Mouse (Mus musculus) embryo, embryonic 11.5 days (tissue): ENCODE data around the gene Zdhhc21.

Experiments
- DNase-seq: peaks from one replicate; pipeline ENCODE4 v3.0.0-alpha.2; 2012; ENCODE audit warnings: low read depth, low spot score

Gene Zdhhc21

GRCm38 (mm10) chr4:82859131-82860125 is at the start of gene Zdhhc21:
Gene Zdhhc21 (minus strand): TSS chr4:82859958.
- peak; percentile 32 for DNase-seq

DNA sequence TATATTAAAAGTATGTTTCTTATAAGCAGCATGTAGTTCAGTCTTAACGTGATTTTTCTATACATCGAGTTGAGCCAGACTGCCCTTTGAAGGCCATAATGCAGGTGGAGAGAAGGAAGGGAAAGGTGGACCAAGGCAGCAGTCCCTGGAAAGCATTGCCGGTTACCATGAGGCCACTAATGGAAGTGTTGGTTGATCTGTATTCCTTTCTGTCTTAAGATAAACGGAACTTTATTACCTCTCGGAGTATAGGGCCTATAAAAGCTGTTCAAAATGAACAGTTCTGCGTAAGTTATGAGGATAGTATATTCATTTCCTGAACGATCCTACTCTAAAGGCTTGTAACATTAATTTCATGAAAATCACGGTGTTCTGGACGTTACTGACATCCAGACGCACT is 35.5 kb upstream of the Zdhhc21 start:
- no peak for DNase-seq

GRCm38 (mm10) chr4:82892247-82892646 is 32.5 kb upstream of the Zdhhc21 start:
- DNase-seq = no peak

DNA sequence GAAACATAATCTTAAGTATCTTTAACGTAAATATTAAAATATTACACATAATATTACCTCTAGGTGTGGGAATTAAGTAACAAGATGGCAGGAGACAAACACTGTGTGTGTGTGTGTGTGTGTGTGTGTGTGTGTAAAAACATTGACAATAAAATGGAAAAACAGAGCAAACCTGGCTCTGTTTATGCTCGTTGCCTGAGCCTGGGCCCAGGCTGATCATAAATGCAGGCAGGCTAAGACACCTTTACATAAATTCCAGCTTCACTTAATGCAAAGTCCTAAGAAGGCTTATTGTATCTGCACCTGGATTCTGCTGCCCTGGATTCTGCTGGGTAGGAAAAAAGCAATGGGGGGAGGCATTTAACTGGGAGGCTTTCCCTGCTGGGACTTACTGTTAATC is 31.8 kb upstream of the Zdhhc21 start:
- no peak for DNase-seq

GRCm38 (mm10) chr4:82891049-82891448 is 31.3 kb upstream of the Zdhhc21 start:
- DNase-seq = peak; percentile 50

DNA sequence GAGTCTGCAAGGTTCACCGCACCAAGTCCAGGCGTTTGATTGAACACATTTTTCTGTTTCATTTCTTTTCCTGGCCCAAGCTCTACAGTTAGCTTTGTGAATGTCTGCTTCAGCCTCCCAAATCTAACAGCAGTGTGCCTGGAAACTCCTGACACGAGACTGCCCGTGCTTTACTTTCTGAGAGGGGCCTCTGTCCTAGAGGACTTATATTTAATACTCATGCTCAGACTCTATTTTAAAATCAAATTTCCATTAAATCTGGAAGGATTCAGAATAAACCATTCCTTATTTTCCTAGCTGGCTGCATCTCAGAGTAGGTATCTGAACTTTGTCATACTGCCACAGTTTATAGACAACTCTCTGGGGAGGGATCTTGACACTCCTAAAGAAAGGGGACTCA is 30.8 kb upstream of the Zdhhc21 start:
- DNase-seq = no peak

GRCm38 (mm10) chr4:82886148-82886547 is 26.4 kb upstream of the Zdhhc21 start:
- no peak for DNase-seq

GRCm38 (mm10) chr4:82885535-82885913 is 25.8 kb upstream of the Zdhhc21 start:
- no peak for DNase-seq

DNA sequence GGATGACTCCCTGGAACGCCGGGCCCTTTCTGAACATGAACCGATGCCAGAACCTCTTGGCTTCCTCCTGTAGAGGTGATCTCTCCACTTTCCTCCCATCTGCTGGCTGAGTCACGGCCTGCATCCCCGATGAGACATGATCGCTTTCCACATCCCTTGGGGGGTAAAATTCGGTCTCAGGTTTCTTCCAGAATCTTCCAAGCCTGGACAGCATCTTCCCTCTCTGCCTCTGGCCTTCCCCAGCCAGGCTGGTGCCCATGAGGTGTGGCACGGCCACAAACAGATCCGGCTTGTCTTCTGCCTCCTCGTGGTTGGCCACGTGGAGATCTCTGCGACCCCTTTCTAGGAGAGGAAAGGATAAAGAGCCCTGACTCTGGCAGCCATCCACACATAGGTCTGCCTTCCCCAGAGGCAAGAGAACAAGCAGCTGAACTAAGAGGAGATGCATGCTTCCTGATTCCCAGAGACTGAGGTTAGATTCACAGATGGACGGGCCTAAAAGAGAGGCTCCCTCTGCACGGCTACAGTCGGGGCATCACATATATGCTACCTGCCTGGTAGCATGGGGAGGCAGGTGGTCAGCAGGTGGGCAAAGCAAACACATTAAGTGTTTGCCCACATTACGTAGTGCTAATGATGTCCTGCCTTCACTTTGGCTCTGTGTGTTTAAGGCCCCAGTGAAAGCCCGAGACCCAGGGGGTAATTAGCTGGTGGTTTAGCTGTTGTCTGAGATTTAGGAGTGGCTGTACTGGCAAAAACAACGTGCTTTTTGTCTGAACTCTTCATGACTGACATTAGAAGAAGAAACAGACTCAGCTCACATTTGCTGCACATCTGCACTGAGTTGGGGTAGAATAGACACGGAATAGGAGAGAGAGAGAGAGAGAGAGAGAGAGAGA is 25.1 kb upstream of the Zdhhc21 start, which contains the start of gene Cer1:
Cer1 (minus strand) TSS at position 513 of the 899 bp plus-strand sequence.
- DNase-seq = no peak

- DNase-seq = no peak
These were observed 22.7 kb upstream of the Zdhhc21 start for GRCm38 (mm10) chr4:82882500-82882899.

GRCm38 (mm10) chr4:82881366-82881765 is 21.6 kb upstream of the Zdhhc21 start:
- no peak for DNase-seq

GRCm38 (mm10) chr4:82880243-82880642 is 20.5 kb upstream of the Zdhhc21 start:
- DNase-seq = no peak

DNA sequence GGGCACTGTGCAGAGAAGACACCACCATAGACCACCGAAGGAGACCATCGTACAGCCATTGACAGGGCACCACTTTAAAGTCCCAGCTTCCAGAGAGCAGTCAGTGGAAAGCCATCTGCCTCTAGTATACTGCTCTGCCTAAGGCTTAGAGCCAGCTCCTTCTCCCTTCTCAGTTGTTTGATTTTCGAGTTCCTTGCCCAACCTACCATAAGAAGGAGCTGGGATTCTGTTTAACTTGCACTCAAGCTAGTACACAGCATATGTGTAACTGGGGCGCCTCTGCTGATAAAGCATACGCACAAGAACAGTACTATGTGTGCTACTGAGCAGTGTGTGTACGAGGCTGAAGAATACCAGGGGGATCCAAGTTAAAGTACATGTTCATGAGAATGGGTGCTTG is 19.4 kb upstream of the Zdhhc21 start:
- no peak for DNase-seq

DNA sequence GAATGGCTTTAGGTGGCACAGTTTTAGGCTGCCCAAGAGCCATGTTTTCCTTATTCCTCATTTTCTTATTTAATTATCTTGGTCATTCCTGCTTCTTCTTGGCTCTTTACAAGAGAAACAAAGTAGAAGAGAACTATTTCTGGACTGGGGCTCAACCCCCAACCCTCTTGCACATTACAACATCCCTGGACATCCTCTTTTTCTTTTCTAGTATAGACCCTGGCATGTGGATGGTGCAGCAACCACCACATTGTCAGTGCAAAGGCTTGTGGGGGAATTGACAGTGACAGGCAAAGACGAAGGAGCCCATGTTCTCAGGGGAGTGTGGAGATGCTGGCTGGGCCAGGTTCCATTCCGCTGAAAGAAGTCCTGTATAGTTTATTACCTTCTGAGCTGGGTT is 16.9 kb upstream of the Zdhhc21 start:
- no peak for DNase-seq

GRCm38 (mm10) chr4:82875532-82875931 is 15.8 kb upstream of the Zdhhc21 start:
- no peak for DNase-seq

GRCm38 (mm10) chr4:82874791-82875190 is 15.0 kb upstream of the Zdhhc21 start:
- DNase-seq = no peak

DNA sequence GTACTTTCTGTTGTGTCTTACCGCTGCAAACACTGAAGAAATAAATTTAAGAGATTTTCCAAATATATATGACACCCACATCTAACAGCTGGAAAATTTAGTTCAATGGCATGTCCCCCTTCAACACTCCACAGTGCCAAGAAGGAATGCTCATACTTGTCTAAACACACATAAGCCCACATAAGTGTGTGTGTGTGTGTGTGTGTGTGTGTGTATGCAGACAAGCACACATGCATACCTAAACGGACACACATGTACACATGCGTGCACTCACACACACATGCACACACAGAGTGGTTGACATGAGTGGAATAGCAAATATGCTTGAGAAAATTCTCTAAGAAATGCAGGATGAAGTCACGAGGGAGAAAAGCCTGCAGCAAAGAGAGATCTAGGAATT is 12.8 kb upstream of the Zdhhc21 start:
- DNase-seq = no peak

DNA sequence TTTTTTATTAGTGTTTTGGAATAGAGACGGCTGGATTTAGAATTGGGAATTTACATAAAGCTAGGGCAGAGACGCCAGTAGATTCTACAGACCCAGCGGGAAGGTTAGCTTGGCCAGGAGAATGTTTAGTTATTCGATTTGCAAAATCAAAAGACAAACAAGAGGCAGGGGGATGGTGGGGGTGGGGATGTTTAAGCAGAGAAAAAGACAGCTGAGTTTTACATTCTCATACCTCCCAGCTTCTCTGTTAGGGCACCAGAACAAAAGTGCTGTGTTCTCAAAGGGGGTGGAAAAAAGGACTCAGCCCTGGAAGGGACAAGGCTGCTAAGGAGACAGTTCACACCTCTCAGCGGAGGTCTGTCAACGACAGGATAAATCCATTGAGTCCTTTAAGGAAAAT is 12.4 kb upstream of the Zdhhc21 start:
- no peak for DNase-seq

DNA sequence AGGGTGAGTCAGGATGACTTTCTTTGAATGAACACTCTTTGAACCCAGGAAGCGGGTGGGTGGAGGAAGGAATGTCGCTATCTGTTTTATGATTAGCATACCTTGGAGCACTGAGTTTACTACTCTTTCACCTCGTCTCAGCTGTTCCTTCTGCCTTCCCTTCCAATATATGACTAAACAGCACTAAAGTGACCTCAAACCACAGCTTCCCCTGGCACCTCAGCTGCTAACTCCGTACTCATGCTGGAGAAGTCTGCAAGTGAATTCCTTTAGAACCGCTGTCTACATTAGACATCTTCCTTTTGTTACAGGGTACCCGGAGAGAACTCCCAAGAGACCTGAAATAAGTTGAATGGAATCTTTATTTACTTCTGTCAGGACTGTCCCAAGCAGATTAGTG is 11.2 kb upstream of the Zdhhc21 start:
- DNase-seq = no peak

DNA sequence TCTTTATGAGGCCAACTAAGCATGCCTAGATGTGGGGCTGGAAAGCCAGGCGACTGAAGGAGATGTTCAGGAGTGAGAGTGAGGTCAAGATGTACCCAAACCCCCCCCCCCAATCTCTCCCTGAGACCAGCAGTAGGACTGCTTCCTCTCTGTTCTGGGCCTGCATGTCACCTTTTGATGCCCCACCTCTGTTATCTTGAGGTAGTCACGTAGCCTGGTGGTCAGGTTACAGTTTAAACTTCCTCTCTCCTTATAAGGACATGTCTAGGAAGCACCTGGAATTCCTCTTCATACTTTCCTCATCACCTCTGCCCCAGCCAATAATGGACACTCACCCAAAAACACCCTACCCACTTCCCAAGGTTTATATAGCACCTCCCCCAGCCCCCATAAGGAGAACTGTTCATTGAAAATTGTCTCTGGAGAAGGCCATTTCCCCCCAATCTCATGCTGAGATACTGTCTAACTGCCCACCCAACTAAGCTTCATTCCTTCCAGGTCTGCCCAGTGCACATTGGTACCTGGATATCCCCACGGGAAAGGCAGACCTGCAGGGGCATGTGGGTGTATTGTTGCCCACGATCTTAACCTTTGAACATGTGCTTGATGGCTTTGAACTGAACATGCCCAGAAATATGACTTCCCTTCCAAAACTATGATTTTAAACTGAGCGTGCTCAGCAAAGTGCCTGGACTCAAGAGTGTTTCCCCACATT is 8.1 kb upstream of the Zdhhc21 start:
- DNase-seq = no peak

DNA sequence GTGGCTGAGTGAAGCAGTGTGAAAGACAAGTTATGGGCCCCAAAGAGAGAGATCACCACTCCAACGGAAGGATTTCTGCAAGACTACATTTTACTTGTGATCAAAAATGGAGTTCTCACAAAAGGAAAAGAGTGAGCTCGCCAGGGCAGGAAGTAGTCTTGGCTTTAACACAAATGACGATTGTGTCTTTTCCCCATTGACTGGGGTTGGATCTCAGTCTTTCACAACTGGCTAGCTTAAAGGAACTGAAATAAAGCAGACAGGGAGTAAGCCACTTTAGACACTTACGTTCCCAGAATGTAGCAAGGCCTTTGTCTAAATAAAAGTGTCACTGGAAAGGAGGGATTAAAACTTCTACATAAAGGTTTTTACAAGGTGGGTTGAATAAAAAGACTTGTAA is 7.4 kb upstream of the Zdhhc21 start:
- DNase-seq = no peak
